Mouse (Mus musculus) adrenal gland, postnatal 25 days (tissue): Measurements from ENCODE around the gene Krtap24-1. TPM values are rescaled to one million over a fixed set of nuclear protein-coding genes. Genes with fewer than 3 reads are reported as not detected.

ENCODE experiments used
- DNase-seq: peaks from one replicate; pipeline ENCODE4 v3.0.0; 2021; ENCODE audit warnings: mixed read lengths
- long read RNA-seq: library from polyadenylated mRNA; stranded (forward); transcript quantifications from one replicate; pipeline ENCODE4 v2.0.0, GENCODE M21; 2021
- total RNA-seq: library from RNA; stranded (reverse); gene quantifications from 2 replicates; pipeline ENCODE4 v1.2.3, GENCODE M21; 2021

The Krtap24-1 gene
- not detected in 2 replicates for total RNA-seq
- long read RNA-seq, result 0 reads

DNA sequence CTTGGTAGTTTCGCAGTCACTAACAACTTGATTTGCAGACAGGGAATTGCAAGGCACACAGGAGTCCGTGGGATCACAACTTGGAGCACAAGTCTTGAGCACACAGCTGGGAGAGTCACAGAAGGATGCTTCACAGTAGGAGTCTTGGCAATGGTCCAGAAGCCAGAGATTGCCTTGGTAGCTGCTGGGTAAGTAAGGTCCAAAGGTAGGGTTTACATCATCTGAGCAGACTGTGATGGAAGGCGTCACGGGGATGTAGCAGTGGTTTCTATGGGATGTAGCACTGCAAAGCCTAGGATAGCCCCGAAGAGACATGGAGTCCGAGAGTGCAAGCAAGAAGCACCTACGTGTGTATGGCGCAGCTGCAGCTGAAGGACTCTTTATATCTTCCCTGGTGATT, at the start of gene Krtap24-1:
TSS of gene Krtap24-1 (minus strand) at position 358 of the 400 bp plus-strand sequence.
- no peak for DNase-seq

DNA sequence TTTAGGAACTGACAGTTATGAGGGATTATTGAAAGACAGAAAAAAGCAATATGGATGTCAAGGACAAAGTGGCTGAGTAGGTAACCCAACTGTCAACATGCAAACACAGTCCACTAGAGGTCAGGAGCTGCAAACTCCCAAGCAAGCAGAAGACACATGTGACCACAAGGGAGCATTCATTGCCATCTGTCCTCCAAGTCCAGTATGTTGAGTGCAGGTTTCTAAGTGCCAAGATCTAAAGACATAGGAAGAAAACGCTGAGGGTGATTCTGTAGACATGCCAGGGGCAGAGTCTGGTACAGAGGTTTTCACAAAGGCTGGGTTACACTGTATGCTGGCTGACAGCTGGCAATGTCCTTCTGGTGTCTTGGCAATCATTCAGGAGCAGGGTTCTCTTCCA, 45.3 kb upstream of the Krtap24-1 start:
- DNase-seq, result no peak

DNA sequence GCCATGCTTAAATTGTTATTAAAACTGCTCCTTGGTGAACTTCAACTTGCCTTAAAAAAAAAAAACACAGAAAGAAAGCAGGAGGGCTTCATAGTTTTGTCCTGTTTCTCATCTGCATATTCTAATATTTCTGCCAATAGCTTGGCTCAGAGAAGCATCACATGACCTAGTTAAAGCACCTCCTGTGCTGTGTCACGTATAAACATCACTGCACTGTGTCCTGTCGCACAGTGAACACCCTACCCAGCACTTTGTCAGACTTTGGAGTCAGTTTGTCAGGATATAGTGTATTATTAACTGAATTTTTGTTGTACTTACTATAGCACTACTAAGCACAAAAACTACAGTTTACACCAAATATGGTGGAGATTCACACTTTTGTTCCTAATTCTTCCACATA, 39.9 kb upstream of the Krtap24-1 start:
- DNase-seq, result no peak

DNA sequence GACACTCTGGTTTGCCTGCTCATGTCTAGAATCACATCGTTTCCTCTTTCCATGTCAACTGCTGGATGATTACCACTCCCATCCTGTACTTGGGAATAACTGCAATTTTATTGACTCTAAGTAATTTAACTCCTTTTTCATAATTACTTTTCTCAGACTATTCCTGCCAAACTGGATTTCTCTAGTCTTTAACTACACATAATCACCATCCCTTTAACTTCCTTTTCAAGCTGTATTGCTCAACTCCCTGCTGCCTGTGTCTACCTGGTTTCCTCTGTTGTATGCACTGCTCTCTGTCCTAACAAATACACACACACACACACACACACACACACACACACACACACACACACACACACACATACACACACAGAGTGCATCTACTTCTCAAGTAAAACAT, 39.0 kb upstream of the Krtap24-1 start:
- DNase-seq, result no peak

DNA sequence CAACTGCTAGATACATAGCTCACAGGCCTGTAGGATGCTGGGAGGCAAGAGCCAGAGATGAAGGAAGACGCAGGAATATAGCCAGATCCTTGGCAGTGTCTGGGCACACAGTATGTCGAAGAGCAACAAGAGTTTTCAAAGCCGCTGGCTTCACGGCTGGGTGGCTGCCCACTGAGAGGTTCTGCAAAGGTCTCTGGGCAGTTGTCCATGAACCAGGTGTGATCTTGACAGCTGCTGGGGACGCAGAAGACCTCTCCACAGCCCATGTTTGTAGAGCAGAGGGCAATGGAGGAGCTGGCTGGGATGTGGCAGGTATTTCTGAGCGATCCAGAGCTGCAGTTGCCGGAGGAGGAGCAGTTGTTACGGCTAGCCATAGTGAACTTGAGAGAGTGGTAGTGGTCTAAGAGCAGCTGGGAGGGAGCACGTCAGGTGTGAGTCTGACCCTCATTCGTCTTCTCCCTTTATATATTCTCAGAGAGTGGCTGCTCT, 35.3 kb upstream of the Krtap24-1 start, which contains the start of gene Krtap26-1:
TSS of gene Krtap26-1 (minus strand) at position 439 of the 489 bp plus-strand sequence.
- no peak for DNase-seq

DNA sequence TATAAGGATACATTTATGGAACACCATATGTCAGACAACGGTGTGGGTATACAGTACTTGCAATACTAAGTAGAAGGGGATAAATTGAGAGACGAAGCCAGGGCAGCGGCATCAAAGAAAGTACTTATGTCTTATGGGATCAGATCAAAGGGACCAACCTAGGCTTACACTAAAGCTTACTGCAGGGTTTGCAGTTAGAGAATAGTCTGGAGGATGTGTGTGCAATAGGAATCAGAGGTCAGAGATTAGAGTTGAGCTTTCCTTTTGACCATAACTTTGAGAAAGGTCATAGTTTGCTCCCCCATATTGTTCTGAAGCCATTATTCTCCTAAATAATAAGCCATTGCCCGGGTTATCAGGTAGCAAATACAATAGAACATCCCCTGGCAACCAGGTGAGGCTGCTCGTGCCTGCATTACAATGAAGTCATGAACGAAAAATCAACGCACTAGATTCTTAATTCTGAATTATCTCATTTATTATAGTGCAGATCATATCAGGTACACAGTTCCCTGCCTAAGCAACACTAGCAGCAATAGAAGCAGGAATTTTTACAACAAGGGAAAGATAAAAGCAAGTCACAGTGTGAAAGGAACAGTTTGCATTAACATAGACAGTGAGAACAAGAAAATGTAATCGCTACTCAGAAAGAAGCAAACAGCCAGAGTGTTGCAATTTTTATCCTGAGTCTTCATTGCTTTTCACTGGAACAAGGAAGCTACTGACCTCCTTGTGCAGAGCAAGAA, 34.5 kb upstream of the Krtap24-1 start:
- DNase-seq, result no peak

DNA sequence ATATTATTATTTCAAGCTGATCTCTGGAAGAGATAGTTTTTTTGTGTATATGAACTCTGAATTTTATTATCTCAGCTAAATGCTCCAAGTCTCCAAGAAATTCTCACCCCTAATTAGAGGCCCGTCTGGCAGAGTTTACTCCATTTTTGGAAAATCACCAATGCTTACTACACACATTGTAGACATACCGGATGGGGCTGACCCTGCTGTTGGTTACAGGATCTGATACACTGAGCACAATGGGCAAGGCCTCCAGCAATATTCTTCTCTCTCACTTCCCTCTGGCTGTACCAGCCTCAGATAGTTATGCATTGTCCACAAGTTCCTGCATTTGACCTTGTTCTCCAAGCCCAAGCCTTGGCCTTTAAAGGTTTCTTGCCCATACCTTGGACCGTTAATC, 28.0 kb upstream of the Krtap24-1 start:
- DNase-seq, result no peak

DNA sequence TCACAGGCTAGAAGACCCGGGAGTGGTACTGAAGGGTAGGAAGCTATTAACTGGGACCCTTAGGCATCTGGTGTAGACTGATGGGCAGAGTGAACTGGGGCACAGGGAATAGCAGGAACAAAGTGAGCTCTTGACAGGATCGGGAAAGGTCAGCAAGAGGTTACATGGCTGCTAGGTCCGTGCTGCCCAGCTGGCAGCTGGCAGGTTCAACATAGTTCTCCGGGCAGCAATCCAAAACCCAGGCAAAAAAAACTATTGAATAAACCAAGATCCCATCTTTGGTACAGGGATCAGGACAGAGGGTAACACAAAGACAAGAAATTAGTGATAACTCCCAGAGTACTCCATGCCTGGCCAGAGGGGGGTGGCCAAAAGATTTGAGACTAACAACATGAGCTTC, 23.1 kb upstream of the Krtap24-1 start:
- no peak for DNase-seq

DNA sequence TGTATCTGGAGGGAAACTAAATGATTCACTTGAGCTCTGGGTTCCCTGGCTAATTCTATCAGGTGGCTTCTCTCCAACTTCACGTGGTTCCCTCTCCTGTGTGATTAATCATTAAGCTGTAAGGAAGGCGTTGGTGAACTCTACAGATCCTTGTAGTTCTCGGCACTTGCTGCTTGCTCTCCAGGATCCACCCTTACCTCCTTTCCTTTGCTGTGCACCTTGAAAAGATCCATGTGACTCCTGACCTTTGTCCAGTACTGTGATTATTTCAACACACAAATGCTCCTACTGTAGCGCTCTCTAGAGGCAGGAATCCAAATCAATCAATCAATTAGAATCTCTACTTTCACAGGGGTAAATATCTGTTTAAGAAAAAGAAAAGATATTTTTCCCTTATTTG, 19.4 kb upstream of the Krtap24-1 start:
- DNase-seq, result no peak

DNA sequence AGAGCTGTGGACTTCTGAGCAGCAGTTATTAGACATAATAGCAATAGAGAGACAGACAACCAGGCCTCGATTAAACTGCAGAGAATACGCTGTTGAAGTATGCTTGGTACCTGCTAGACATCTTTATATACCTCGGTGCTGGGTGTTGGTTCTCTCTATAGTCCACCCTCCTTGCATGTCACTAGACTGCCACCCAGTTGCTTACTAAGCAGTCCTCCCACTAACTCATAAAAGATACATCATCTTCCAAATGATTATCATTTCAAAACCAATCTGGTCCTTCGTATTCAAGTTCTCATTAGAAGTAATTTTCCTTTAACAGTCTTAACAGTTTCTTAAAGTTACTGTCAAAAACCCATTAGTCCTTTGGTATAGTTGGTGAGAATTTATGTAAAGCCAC, 15.5 kb upstream of the Krtap24-1 start, which contains the start of gene 2310079G19Rik:
TSS of gene 2310079G19Rik (minus strand) at position 101 of the 400 bp plus-strand sequence.
- DNase-seq, result no peak

DNA sequence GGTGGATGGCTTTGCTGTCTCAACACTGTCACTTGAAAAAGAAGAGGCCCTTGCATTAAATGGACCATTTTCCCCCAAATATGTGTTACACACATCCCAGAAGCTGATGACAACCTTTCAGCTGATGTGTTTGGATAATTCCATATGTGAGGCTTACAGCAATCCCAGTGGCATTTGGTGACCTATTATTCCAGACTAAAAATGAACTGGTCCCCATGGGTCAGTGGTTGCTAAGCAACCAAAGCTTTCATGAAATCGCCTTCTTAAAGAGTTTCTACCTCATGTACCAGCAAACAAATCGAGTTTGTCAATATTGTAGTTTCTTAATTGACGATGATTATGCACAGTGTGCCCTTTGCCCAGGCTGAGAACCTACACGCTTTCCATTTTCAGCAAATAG, 633 bp upstream of the Krtap24-1 start:
- no peak for DNase-seq

DNA sequence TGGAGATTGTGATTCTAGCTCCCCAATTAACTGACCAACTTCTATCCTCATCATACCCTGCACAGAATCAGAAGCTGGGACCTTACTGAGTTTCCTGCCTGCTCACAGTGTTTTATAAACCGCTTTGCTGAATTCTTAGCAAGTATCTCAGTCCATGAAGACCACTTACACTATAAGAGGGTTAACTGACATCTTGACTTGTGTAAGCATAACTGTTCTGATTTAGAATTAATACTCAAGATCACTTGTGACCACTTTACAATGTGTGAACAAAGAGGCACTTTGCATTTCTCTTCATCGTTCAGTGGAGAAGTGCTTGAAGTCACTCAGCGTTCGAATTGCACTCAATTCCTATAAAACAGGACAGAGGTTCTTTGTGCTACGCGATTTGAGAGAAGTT, 7.5 kb downstream of the Krtap24-1 start:
- no peak for DNase-seq

DNA sequence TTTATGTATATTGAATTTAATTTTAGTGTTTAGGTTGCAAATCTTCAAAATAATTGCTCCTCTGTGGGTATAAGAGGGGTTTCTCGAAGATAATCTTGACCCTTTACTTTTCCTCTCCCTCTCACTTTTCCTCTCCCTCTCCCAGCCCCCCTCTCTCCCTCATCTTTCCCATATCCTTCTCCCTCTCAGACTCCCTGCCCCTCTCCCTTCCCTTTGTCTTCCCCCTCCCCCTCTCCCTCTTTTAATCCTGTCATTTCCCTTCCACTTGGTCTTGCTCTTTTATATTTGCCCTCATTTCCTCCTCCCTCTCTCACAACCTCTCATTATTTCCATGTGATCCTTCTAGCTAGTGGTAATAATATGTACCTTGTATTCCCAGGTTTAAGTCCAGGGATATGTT, 9.6 kb downstream of the Krtap24-1 start:
- DNase-seq, result no peak

DNA sequence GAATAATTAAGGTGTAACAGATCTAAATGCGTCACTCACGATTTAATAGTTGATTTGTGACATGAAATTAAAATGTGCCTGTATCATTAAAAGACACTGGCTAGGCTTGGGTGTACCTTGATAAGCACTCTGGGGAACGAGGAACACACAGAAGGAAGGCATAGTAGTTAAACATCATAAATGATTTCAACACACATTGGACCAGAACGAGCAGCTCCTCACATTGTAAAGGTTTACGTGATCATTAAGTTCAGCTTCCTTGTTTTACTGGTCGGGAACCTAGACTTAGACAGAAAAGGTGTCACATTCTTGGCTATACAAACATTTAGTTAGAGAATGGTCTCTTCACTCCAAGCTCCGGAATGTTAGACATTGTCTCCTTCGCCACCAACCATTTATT, 11.8 kb downstream of the Krtap24-1 start:
- no peak for DNase-seq

DNA sequence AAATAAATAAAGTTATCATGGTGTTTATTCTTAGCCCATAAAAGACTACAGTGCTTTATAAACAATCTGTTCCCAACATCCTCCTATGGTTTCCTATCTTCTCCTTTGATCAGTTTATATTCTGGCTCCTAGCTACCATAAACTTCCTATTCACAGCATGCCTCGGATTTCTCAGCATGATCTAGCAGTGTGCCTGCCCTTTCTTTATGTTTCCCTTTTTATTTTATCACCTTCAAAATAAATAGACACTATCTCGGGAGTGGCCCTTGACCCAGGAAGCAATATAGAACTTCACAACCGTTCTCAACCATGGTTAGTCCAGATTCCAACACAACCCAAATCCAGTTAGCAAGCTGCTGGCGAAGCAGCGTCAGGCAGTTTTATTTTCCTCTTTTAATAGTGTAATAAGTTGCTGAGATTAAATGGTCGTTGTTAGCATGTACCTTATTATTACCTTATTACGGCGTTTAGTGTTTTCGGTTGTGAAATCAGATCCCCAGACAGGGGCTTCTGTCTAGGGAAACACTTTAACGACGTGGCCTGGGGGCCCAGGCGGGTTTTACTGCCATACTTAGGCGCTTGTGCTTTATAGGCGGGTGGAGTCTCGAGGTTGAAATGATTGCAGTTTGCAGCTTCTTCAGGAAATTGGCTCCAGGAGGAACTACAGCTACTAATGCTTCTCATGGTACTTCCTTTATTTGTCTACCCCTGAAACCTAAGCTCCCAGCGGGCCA, 12.4 kb downstream of the Krtap24-1 start:
- DNase-seq, result no peak

DNA sequence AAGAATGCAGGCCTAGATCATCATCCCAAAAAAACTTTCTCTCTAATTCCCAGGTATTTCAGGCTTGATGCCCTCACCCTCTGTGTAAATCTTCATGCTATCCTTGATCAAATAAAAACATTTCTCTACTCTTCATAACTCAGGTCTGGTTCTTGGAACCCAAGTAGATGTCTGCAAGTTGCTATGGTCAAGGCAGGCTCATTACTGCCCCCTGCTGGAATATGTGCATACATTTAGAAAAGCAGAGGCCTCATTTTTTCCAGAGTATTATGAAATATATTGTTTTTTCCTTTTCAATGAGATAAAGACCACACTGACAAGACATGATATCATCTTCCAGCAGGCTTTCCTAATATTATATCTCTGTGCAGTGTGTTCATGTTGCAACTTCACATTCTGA, 19.3 kb downstream of the Krtap24-1 start:
- DNase-seq, result no peak

DNA sequence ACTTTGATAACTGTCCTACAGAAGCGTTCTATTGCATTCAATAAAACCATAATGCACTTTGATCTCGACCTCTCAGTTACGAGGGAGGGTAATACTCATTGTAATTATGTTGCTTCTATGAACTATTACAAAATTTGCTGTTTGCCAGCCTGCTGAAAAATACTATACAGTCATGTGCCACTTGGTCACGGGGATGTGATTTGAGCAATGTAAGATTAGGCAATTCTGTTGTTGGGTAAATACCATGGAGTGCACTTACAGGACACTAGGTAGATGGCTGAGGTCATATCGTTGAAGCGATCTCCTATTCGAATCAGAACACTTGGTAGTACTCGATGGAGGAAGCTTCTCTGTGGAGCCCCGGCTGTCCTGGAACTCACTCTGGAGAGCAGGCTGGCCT, 28.7 kb downstream of the Krtap24-1 start:
- no peak for DNase-seq

DNA sequence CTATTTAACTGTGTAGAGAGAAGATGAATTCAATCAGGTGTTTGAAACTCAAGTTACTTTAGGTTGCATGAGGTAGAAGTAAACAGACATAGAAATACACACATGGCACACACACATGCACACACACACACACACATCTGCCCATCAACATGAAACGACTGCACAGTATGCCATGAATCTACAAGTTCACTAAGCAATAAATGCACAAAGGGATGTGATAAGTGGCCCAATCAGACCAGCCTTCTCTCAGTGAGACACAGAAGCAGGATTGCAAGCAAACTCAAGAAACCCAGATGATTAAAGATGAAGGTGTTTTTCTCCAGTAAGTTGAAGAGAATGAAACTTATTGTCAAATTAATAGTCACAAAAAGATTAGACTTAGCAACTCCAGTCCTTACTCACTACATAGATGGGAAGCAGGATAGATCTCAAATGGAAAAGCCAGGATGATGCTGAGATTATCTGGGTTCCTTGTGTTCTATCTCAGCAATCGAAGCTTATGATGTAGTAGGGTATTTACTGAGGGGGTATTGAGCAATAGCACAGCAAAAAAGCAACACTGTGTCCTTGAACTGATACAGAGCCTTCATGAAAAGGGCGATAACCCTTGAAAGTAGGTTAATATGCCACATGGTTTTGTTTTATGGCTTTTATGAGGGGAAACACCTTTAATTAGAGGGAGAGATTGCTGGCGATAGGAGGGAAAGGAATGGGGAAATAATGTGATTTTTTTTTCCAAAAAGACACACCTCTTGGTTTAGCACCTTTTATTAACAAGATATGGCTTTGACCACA, 36.0 kb downstream of the Krtap24-1 start:
- DNase-seq, result no peak

DNA sequence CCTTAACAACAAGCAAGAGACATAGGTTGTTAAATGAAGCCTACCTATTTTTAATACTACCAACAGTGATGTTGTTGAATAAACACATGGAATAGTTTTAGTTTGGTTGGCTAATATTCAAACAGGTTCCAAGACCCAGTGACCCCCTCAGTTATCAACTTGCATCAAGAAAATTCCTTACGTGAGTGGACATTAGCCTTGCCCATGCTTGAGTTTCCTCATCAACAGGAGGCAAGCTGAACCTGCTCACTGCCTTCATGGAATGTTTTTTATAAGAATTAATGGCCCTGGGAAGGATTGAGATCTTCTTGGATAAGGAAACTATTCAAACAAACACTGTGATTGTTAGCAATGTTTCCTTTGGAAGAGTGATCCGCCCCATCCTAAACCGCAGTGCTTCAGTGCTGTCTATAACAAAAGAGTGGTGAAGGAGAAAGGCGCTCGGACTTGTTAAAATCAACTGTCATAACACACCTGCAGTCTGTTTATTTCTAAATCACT, 39.1 kb downstream of the Krtap24-1 start:
- no peak for DNase-seq

DNA sequence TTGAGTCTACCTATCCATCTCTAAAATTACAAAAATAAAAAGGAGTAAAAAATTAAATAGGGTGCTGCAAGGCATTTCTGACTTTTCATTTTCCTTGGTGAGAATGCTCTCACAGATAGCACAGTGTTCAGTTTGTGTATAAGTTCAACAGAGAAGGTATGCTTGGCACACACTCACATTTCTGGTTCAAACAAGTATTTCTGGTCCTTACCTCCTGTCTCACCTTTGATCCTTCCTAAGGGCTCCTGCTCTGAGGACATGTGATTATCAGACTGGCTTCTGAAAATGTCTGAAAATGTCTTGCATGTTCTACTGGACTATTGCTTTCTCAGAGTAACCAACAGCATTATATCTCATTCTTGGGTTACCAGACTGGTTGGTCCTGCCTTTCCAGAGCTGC, 41.9 kb downstream of the Krtap24-1 start:
- no peak for DNase-seq

DNA sequence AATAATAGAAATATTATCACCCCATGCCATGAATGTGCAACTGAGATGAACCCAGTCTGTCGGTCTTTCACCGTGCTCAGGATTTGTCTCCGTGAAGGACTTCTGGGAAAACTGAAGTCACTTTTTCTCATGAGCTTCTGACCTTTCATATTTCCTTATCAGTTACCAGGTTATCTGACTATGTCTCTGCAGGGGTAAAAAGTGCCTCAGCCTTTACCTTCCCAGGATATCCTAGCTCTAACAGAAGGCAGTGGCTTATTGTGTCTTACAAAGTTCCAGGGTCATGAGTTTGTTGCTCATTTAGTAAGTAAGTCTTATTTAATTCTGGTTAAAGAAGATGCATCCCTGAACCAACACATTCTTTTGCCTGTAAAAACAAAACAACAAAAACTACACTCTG, 42.3 kb downstream of the Krtap24-1 start:
- no peak for DNase-seq

DNA sequence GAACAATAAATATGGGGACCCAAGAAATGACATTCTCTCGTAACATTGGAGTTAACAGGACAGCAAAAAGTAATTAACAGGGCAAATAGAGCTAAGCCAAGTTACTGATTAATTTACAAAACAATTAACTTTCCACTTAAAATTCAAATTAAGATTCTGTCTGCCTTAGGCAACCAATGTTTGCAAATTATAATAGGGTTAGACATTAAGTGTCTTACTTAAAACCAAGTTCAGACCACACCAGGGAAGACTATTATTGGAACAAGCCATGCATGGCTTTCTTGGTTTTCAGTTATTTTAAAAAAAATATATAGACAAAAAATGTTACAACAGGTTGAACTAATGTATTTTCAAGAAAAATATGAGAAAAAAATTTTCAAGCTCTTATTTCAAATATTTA, 43.0 kb downstream of the Krtap24-1 start:
- no peak for DNase-seq
